In the genomic region with DNA sequence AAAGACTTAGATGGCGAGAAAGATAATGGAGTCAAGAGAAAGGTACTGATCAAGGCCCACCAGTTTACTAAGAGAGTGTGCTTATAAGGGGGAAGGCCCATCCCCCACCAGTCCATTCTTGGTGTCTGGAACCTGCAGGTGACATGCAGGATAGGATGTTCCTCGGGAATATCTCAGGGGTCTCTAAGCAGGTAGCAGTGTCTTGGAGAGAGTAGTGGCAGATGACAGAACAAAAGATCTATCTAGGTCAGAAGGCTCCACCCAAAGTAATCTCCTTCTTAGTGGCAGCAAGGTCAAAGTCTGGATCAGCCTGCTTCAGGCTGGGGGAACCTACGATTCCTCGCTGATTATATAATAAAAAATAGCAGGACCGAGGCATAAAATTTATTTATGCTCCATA, we compare ENCODE assay signal across 27 mouse cellular contexts.
"Had no signal": no experiment of that assay in that cellular context is flagged by ENCODE, and none has a peak within 500 bp of the region (broad histone marks: within the 10 kb centered on the region; RNA-seq: fewer than 3 reads in every experiment).

No protein-coding gene starts in this region.

- H3K27ac ChIP-seq: limb, embryonic 10.5 days; limb, embryonic 12.5 days; limb, embryonic 13.5 days; limb, embryonic 15.5 days; liver, embryonic 12.5 days; liver, embryonic 13.5 days; liver, embryonic 14.5 days; liver, embryonic 15.5 days; lung, embryonic 15.5 days; macrophage; midbrain, embryonic 10.5 days; midbrain, embryonic 12.5 days; midbrain, embryonic 13.5 days; midbrain, embryonic 15.5 days had no signal

- H3K36me3 ChIP-seq: limb, embryonic 10.5 days; limb, embryonic 12.5 days; limb, embryonic 13.5 days; limb, embryonic 15.5 days; liver, embryonic 12.5 days; liver, embryonic 13.5 days; liver, embryonic 15.5 days; lung, embryonic 15.5 days; midbrain, embryonic 10.5 days; midbrain, embryonic 12.5 days; midbrain, embryonic 13.5 days; midbrain, embryonic 15.5 days had no signal

- H3K9ac ChIP-seq: limb, embryonic 12.5 days; limb, embryonic 13.5 days; limb, embryonic 15.5 days; liver, embryonic 12.5 days; liver, embryonic 13.5 days; liver, embryonic 14.5 days; liver, embryonic 15.5 days; liver, postnatal 0 days; lung, embryonic 14.5 days; lung, embryonic 15.5 days; midbrain, embryonic 12.5 days; midbrain, embryonic 13.5 days; midbrain, embryonic 15.5 days had no signal

- H3K4me3 ChIP-seq: limb, embryonic 10.5 days; limb, embryonic 12.5 days; limb, embryonic 13.5 days; limb, embryonic 15.5 days; liver, embryonic 12.5 days; liver, embryonic 13.5 days; liver, embryonic 15.5 days; lung, embryonic 15.5 days; megakaryocyte, embryonic 14.5 days; midbrain, embryonic 10.5 days; midbrain, embryonic 12.5 days; midbrain, embryonic 13.5 days; midbrain, embryonic 15.5 days; myocyte had no signal

- H3K4me1 ChIP-seq: limb, embryonic 10.5 days; limb, embryonic 12.5 days; limb, embryonic 13.5 days; limb, embryonic 15.5 days; liver, embryonic 12.5 days; liver, embryonic 13.5 days; liver, embryonic 15.5 days; lung, embryonic 15.5 days; megakaryocyte, embryonic 14.5 days; midbrain, embryonic 10.5 days; midbrain, embryonic 12.5 days; midbrain, embryonic 13.5 days; midbrain, embryonic 15.5 days had no signal

- H3K9me3 ChIP-seq: limb, embryonic 10.5 days; limb, embryonic 15.5 days; liver, embryonic 12.5 days; liver, embryonic 13.5 days; liver, embryonic 15.5 days; lung, embryonic 15.5 days; megakaryocyte, embryonic 14.5 days; midbrain, embryonic 12.5 days; midbrain, embryonic 15.5 days had no signal

- DNase-seq: left cerebral cortex, postnatal 4 days; liver; liver, embryonic 13.5 days; liver, postnatal 0 days; lung, adult 18-20 months; lung, adult 2 months; lung, embryonic 14.5 days; lung, postnatal 10 days; lung, postnatal 14 days; lung, postnatal 36 days; lung, postnatal 4 days; midbrain, embryonic 14.5 days had no signal
